Mouse (Mus musculus) forebrain, embryonic 14.5 days (tissue): ENCODE data around the gene Psd. TPM values are rescaled to one million over a fixed set of nuclear protein-coding genes. Genes with fewer than 3 reads are reported as not detected.

Experiments used
- ATAC-seq: fragments of 200-750 bp; cut with Nextera tagmentation; 2 replicates; pipeline ENCODE4 v1.8.0; 2017; ENCODE audit warnings: mild to moderate bottlenecking, moderate library complexity
- DNase-seq: peaks from one replicate; pipeline ENCODE4 v3.0.0-alpha.2; 2015; ENCODE audit warnings: low spot score
- H3K27ac ChIP-seq: fragments of 300-500 bp; sonication (generic); 2 replicates; pipeline ENCODE4 v1.5.1; 2014; ENCODE audit warnings: low read depth, mild to moderate bottlenecking, control low read depth, low read length, moderate library complexity
- H3K27me3 ChIP-seq: fragments of 300-500 bp; sonication (generic); replicated peaks from 2 replicates; pipeline ENCODE4 v1.6.1; 2014; ENCODE audit warnings: low read length, control low read depth, mixed read lengths; ENCODE audit not compliant: control insufficient read depth, insufficient read depth
- H3K36me3 ChIP-seq: fragments of 300-500 bp; sonication (generic); 2 replicates; pipeline ENCODE4 v1.6.1; 2014; ENCODE audit warnings: low read length, control low read depth; ENCODE audit not compliant: control insufficient read depth, insufficient read depth
- H3K4me1 ChIP-seq: fragments of 300-500 bp; sonication (generic); 2 replicates; pipeline ENCODE4 v1.6.1; 2014; ENCODE audit warnings: antibody characterized with exemption, low read length, control low read depth; ENCODE audit not compliant: control insufficient read depth, insufficient read depth
- H3K4me2 ChIP-seq: fragments of 300-500 bp; sonication (generic); 2 replicates; pipeline ENCODE4 v1.6.1; 2014; ENCODE audit warnings: mild to moderate bottlenecking, control low read depth, low read length
- H3K4me3 ChIP-seq: fragments of 300-500 bp; sonication (generic); 2 replicates; pipeline ENCODE4 v1.5.1; 2014; ENCODE audit warnings: low read depth, low read length, control low read depth
- H3K9ac ChIP-seq: fragments of 300-500 bp; sonication (generic); 2 replicates; pipeline ENCODE4 v1.6.1; 2014; ENCODE audit warnings: mild to moderate bottlenecking, low read length, control low read depth, moderate library complexity
- H3K9me3 ChIP-seq: fragments of 300-500 bp; sonication (generic); replicated peaks from 2 replicates; pipeline ENCODE4 v1.6.1; 2016; ENCODE audit warnings: low read length, control low read depth, mixed read lengths; ENCODE audit not compliant: control insufficient read depth
- WGBS: fragments of 180-500 bp; shearing (Covaris S2); extraction: QIAGEN DNeasy Blood & Tissue Kit; methylation state at CpG from one replicate; pipeline ENCODE4 v1.1.7; 2014; 5-methylcytosine and 5-hydroxymethylcytosine counted together
- polyA plus RNA-seq: library from polyadenylated mRNA; unstranded; fragments of >200 nt; fragmentation: Nextera tagmentation; extraction: Ambion mirVana; gene quantifications from 2 replicates; pipeline ENCODE4 v1.2.1, GENCODE M21; 2014

The Psd gene
- polyA plus RNA-seq, 1 experiment from 2014 or later: 68.7 TPM

DNA sequence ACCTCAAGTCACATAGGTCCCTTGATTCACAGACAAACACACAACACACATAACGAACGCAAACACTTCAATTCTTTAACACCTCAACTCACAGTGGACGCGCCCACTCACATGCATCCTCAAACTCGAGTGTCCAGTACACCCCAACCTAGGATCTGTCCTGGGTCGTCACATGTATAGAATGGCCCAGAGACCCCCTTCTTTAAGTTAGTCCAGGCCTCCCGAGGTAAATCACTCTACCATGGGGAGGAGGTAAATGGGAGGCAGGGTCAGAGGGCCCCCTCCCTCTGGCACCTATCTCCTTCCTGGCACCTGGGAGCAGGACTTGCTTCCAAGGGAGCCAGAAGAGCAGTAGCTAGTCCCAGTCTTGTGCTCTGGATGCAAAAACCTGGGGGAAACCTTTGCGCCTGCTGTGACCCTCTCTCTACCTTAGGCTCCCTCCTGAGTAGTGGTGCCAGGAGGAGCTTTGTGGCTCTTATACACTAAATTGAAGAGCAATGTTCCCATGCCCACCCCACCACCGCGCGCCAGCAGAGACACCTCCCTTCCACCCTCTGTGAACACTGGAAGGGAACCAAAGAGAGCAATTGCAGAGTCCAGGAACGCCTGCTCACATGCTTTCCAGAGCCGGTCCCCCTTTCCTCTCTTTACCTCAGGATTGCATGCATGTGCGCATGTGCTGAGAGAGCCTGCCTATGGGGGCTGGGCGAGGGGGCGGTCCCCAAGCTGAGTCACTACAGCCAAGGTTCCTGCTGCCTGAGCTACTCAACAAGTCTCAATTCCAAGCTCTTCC, 8.2 kb downstream of the Psd start:
- Histone ChIP-seq H3K4me3 (peak overlapping the region; percentile 40; the same call in 1 of the 2 replicates), H3K4me2 (peak overlapping the region; percentile 66), H3K9me3 (no peaks in the 10 kb centered on the region), H3K27me3 (peaks cover 63% of the 10 kb centered on the region), H3K9ac (peak overlapping the region; percentile 65; the same call in 1 of the 2 replicates), H3K36me3 (0 out of 2 replicates have a peak, but pooled peaks cover 3% of the 10 kb centered on the region), H3K27ac (no peak overlapping the region), H3K4me1 (peaks cover 38% of the 10 kb centered on the region)
- ATAC-seq (peak; percentile 45; the same call in 1 of the 2 replicates), DNase-seq (peak; percentile 86)
- 9% methylated on average over 16 of the region's 16 CpGs for WGBS

DNA sequence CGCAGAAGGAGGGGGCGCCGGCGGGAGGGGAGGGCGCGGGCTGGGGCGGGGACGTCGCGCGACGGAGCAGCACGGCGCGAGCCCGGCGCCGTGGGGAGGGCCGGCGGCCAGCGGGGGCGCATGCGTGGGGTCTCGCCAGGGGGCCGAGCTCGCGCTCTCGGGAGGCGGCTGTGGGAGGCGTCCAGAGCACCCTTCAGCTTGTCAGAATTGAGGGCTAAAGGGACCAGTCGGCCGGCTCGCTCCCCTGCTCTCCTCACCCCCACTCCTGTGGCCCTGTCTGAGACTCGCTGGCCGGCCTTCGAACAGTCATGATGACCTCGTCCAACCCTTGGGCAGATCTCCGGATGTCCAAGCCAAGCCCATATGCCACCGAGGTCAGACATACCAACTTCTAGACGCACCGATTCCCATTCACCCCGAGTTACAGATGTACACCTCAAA, 8.9 kb downstream of the Psd start:
- Histone ChIP-seq H3K36me3 (0 out of 2 replicates have a peak, but pooled peaks cover 8% of the 10 kb centered on the region), H3K4me2 (peak overlapping the region; percentile 66), H3K27me3 (peaks cover 65% of the 10 kb centered on the region), H3K9me3 (no peaks in the 10 kb centered on the region), H3K4me1 (peaks cover 35% of the 10 kb centered on the region), H3K27ac (no peak overlapping the region), H3K9ac (peak overlapping the region; percentile 65), H3K4me3 (peak overlapping the region; percentile 40)
- DNase-seq: no peak
- ATAC-seq: 0 out of 2 replicates have a peak, but pooled peaks have one; percentile 14
- WGBS: 2% methylated on average over 36 of the region's 42 CpGs

DNA sequence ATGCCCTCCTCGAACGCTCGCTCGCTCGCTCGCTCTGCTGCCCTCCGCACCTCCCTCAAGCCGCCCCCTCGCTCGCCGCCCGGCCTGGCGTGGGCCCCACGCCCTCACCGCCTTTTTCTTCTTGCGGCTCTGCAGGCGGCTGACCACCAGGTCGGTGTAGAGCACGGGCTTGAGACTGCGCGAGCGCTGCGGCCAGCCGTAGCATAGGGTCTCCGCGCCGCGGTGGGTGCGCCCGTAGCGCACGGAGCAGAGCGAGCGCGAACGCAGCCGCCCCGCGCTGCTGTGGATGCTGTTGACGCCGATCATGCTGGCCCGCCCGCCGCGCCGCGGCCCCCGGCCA, 9.4 kb downstream of the Psd start:
- Histone ChIP-seq H3K4me3 (peak overlapping the region; percentile 40), H3K4me1 (peaks cover 31% of the 10 kb centered on the region), H3K27ac (no peak overlapping the region), H3K4me2 (peak overlapping the region; percentile 66), H3K9me3 (no peaks in the 10 kb centered on the region), H3K9ac (peak overlapping the region; percentile 65), H3K36me3 (peaks cover 13% of the 10 kb centered on the region; the same call in 1 of the 2 replicates), H3K27me3 (peaks cover 65% of the 10 kb centered on the region)
- ATAC-seq (no peak), DNase-seq (no peak)
- WGBS: under 1% methylated on average over 36 of the region's 48 CpGs

DNA sequence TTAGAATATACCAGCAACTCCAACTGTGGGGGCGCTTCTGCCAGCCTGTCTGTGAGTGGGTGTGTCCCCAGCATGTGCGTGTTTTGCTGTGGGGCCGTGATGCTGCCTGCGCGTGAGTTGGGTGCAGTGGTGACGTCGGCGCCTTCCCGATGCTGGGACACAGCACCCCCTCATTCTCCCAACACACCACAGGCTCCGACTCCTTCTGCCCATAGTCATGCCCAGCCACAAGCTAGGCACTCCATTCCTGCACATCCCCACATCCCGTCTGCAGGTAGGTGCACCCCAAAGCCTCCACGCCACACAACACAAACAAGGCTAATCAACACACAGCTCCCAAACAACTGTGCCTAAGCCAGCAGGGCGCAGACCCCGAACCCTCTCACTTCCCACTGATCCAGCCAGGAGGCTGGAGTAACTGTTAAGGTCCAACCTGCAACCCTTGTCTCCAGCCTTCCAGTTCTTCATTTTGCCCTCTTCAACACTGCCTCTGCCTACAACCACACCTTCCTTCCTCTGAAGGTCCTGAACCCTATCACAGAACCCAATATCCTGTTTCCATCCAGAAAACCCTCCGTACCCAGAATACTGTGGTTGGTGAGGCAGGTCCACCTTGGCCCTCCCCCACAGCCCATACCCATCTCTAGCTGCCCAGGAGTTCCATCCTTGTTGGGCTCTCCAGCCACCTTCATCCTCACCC, 10.0 kb downstream of the Psd start:
- H3K4me2 ChIP-seq: peak overlapping the region; percentile 66
- no peak for DNase-seq
- no peak overlapping the region for H3K27ac ChIP-seq
- WGBS: 26% methylated on average over 15 of the region's 15 CpGs
- H3K9me3 ChIP-seq: no peaks in the 10 kb centered on the region
- peaks cover 65% of the 10 kb centered on the region for H3K27me3 ChIP-seq
- H3K4me1 ChIP-seq: peaks cover 26% of the 10 kb centered on the region
- peak overlapping the region; percentile 65 for H3K9ac ChIP-seq
- H3K36me3 ChIP-seq: peaks cover 14% of the 10 kb centered on the region; the same call in 1 of the 2 replicates
- no peak for ATAC-seq
- peak overlapping the region; percentile 40 for H3K4me3 ChIP-seq

DNA sequence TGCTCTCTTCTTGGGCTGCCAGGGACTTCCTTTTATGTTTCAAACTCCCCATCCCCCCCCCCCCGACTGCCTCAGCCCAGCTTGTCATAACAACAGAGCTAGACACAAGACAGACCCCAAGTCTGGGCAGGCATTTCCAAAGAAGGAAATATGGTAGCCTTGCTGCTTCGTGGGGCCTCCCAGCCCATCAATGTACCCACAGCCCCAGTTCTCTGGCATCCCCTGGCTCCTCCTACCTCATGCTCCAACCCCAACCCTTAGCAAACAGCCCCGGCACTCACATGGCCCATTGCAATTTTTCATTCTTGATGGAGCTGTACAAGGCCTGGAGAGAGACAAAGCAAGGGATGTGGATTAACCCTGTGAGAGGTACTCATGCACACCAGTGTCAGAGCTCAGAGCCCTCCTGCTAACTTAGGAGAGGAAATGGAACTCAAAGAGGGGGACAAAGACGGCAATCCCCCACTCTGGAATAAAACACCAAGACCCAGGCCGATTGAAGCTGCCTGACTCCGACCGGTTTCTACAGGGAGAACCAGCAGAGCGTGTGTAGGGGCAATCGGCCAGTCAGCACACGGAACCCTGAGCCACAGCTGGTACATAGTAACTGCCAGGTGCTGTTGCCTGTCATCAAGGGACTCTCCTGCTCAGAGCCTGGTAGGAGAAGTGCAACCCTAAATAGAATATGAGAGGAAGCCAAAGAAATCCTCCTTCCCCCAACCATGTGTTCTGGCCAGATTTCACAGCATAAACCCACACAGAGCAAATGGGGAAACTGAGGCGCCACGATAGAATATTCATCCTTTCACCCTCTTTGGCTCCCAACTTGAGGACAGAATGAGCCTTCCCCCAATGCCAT, 11.0 kb downstream of the Psd start:
- Histone ChIP-seq H3K27me3 (peaks cover 65% of the 10 kb centered on the region), H3K9ac (no peak overlapping the region), H3K4me2 (peak overlapping the region; percentile 66; the same call in 1 of the 2 replicates), H3K4me1 (peaks cover 16% of the 10 kb centered on the region), H3K4me3 (0 out of 2 replicates have a peak overlapping the region, but pooled peaks have one; percentile 40), H3K36me3 (peaks cover 14% of the 10 kb centered on the region; the same call in 1 of the 2 replicates), H3K27ac (no peak overlapping the region), H3K9me3 (no peaks in the 10 kb centered on the region)
- ATAC-seq (no peak), DNase-seq (no peak)
- whole genome bisulfite sequencing: 52% methylated on average over 12 of the region's 12 CpGs

DNA sequence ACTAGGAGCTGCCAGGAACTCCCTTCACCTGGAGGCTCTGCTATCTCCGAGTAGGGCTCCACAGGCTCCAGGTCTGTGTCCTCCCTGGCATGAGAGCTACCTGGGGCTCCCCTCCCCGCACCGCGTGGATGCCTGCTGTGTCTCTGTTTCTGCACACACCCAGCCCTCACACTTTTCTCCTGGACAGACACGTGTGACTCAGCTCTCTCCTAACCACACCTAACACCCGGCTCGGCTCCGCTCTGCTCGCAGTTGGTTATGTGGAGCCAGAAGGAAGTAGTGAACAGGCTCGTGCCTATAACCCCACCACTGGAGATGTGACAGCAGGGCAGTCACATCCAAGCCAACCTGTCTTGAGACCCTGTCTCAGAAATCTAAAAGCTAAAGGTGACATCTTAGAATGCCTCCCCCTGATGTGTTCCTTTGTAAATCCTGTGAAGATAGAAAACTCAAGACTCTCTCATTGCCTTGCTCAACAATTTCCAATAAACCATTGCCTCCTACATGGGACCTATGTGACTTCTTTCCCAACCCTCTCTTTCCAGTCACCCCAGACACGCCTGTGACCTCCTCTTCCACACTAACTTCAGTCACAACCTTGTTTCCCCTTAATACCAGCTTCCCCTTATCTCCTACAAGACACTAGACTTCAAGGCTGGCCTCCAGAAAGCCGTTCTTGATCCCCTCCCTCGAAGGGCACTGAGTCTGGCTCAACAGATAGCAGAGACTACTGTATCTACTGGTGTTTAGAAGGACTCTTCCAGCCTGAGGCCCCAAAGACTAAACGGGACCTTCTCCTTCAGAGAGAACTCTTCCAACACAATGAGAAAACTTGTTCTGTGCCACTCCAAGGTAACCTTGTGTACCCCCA, 11.8 kb downstream of the Psd start:
- ATAC-seq: no peak
- H3K4me1 ChIP-seq: peaks cover 14% of the 10 kb centered on the region
- no peak overlapping the region for H3K27ac ChIP-seq
- peaks cover 60% of the 10 kb centered on the region for H3K27me3 ChIP-seq
- no peaks in the 10 kb centered on the region for H3K9me3 ChIP-seq
- H3K36me3 ChIP-seq: peaks cover 14% of the 10 kb centered on the region; the same call in 1 of the 2 replicates
- WGBS: 44% methylated on average over 14 of the region's 14 CpGs
- no peak overlapping the region for H3K4me3 ChIP-seq
- H3K4me2 ChIP-seq: no peak overlapping the region
- no peak overlapping the region for H3K9ac ChIP-seq
- DNase-seq: no peak

DNA sequence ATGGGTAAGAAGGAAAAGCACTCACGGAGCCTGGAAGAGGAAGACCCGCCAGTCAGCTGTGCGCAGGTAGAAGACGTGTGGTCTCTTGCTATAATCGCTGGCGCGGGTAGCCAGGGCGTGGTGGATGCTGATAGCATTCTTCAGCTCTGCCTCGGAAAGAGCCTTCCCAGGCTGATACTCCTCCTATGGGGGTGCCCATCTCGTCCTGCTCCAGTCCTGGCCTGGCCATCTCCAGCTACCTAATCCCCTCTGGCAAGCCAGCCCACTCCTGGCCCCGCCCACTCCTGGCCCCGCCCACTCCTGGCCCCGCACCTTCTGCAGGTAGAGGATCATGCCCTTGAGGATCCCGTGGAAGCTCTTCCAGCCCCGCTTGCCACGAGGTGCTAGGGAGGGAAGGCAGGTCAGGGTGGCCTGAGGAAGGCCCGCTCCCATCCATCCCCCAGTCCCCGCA, 12.8 kb downstream of the Psd start:
- Histone ChIP-seq H3K9ac (no peak overlapping the region), H3K36me3 (peaks cover 14% of the 10 kb centered on the region; the same call in 1 of the 2 replicates), H3K4me2 (no peak overlapping the region), H3K27me3 (peaks cover 55% of the 10 kb centered on the region), H3K9me3 (no peaks in the 10 kb centered on the region), H3K27ac (no peak overlapping the region), H3K4me1 (peaks cover 13% of the 10 kb centered on the region), H3K4me3 (no peak overlapping the region)
- ATAC-seq: no peak
- DNase-seq: no peak
- WGBS: 12% methylated on average over 18 of the region's 18 CpGs
